Mouse (Mus musculus): ENCODE measurements around the gene Fabp7. TPM values are rescaled to one million over a fixed set of nuclear protein-coding genes. Genes with fewer than 3 reads are reported as not detected.

Gene Fabp7
- polyA plus RNA-seq (2014; fragmentation: Illumina TruSeq; extraction: RNeasy Lipid Tissue Mini Kit (QIAGEN cat#74804); ENCODE audit: insufficient read depth, low read depth, low replicate concordance), result 0.99 TPM

DNA sequence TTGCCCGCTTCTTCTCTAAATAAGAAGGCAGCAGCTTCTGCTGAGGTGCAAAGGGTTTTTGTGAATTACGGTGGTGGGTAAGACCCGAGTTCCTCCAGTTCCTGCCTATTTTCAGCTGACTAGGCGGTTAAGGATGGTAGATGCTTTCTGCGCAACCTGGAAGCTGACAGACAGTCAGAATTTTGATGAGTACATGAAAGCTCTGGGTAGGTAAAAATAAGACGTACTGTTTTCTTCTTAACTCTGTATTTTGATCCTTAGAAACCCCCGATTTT lies at the start of gene Fabp7:
Gene Fabp7, plus strand, starts transcription at position 6 of the 275 bp plus-strand sequence.

GRCm38 (mm10) chr10:57794018-57794417 lies 9.3 kb downstream of the Fabp7 start, which contains the start of gene Smpdl3a:
TSS of gene Smpdl3a (plus strand) at chr10:57794335.

Other genes with a start within 250 kb of the Fabp7 start
- gene Pkib, start 152.9 kb upstream of the Fabp7 start, polyA plus RNA-seq (2014; fragmentation: Illumina TruSeq; extraction: RNeasy Lipid Tissue Mini Kit (QIAGEN cat#74804); ENCODE audit: insufficient read depth, low read depth, low replicate concordance), result 7.5 TPM
- 114 TPM for gene Smpdl3a, start 9.5 kb downstream of the Fabp7 start, polyA plus RNA-seq (2014; fragmentation: Illumina TruSeq; extraction: RNeasy Lipid Tissue Mini Kit (QIAGEN cat#74804); ENCODE audit: insufficient read depth, low read depth, low replicate concordance)

Measured in lung, adult 10 weeks (tissue).